Mouse (Mus musculus) 3134 (cell line): ENCODE measurements around the gene Nmnat1.
A peak's percentile ranks its signal among the peaks of the same experiment; 100 is the strongest.
"Not testable (repeated sequence)": the region's sequence is repeated elsewhere in the genome, so short reads cannot be mapped to it uniquely, and the experiment has no call there.

Source experiments
- DNase-seq: peaks from one replicate; pipeline ENCODE4 v3.0.0-alpha.2; 2011; ENCODE audit warnings: low spot score; ENCODE audit not compliant: insufficient read length; ENCODE audit errors: extremely low read depth

Gene Nmnat1

DNA sequence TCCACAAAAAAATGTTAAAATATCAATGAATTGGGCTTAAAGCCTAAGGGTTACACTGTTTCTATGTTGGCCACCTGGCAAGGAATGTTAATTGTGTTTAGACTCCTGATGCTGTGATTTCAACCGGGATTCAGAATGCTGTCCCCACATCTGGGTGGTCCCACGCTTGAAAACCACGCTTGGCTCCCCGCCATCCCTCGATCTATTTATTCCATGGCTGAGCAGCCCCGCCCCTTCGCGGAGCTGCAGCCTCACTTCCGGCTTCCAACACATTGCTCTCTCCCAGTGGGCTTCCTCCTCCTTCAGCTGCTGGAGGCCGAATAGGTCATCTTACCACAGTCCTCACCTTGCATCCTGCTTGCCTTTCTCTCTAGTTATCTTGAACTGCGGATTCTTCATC, 39.1 kb downstream of the Nmnat1 start:
- peak; percentile 53 for DNase-seq

DNA sequence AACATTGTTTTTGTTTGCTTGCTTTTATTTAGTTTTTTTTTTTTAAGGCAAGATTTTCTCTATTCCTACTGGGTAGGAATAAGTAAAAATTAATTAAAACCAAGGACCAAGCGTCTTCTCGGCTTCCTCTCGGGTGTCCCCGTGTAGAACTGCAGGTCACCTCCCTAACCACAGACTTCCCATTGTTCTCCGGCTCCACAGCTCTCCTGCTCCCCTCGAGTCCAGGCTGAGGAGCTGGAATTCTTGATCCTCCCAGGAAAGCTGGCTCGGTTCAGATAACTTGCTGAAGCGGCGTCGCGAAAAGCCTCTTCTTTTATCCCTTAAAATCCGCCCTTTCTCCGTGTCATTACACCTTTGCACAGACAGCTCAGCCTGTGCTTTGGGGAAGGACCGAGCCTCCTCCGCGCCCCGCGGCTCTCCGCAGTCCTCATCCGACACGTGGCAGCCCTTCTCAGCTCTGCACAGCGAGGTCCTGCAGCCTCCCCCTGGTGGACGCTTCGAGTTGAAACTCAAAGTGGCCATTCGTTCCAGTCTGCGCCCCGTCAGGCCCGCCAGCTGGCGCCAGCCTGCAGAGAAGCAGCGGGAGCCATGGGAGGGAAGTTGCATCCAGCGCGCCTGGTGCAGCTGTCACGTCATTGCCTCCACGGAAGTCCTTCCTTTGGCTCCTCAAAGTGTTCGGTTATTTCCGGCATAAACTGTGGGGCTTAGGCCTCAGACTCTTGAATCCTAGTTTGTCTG, 39.9 kb downstream of the Nmnat1 start:
- peak; percentile 92 for DNase-seq

DNA sequence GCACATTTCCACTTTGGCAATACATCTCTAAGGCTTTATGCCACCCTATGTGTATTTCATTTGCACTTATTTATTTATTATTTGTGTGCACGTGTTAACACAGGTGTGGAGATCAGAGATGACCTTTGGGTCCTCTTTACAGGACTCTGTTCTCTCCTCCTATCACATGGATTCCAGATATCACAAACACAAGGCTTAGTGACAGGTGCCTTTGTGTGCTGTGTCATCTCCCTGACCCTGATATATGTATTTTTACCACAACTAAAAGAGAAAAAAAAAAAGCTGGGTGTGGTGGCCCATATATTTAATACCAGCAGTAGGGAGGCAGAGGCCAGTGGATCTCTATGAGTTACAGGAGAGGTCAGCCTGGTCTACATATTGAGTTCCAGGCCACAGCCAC, 40.5 kb downstream of the Nmnat1 start:
- DNase-seq: no peak

DNA sequence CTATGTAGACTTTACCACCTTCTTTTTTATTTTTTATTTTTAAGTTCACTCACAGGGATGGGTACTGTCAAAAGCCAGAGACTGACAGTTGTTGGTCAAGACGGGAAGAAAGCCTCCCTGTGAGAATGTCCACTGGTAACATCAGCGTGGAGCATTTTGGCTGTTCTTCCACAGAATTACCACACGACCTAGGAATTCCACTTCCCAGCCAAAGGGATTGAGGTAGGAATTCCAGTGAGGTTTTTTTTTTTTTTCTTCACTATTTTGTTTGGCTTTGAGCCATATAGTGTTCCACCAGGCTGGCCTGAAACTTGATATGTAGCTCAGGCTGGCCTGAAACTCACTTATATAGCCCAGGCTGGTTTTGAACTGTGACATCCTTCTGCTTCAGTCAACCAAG, 42.6 kb downstream of the Nmnat1 start:
- peak; percentile 56 for DNase-seq

DNA sequence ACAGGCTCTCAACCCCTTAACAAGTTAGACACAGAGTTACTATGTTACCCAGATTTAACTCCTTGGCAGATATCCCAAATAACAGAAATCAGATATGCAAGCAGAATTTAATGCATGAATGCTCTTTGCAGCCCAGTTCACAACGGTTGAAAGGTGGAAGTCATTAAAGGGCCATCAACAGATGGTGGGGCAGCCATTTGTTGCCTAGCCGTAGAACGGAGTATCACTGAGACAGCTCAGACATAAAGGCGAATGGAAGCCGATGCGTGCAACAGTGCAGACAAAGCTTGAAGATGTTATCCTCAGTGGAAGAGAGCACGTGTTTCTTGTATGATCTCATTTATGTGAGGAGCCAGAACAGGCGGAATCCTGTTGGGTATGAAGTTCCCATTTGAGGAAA, 44.4 kb downstream of the Nmnat1 start:
- no peak for DNase-seq

DNA sequence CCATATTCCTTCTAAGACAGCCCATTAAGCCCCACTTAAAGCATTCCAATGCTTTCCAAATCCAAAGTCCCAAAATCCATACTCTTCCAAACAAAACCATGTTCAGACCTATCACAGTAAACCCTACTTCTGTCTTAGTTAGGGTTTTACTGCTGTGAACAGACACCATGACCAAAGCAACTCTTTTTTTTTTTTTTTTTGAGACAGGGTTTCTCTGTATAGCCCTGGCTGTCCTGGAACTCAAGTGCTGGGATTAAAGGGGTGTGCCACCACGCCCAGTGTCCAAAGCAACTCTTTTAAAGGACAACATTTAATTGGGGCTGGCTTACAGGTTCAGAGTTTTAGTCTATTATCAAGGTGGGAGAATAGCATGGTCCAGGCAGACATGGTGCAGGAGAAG, 53.1 kb downstream of the Nmnat1 start:
- DNase-seq: not testable (repeated sequence)

DNA sequence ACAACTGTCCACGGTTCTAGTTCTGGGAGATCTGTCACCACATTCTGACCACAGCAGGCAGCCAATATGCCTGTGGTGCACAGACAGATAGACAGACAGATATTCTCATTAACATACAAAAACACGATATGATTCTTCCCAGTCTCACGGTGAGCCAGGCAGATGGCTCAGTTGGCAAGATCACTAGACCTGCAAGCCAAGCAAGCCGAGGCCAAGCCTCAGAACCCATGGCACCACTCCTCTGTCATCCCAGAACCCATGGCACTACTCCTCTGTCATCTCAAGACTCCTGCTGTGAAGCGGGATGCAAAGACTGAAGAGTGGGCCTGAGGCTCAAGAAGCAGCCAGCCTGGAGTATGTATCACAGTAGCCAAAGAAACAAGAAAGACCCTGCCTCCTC, 55.4 kb downstream of the Nmnat1 start:
- DNase-seq: no peak

DNA sequence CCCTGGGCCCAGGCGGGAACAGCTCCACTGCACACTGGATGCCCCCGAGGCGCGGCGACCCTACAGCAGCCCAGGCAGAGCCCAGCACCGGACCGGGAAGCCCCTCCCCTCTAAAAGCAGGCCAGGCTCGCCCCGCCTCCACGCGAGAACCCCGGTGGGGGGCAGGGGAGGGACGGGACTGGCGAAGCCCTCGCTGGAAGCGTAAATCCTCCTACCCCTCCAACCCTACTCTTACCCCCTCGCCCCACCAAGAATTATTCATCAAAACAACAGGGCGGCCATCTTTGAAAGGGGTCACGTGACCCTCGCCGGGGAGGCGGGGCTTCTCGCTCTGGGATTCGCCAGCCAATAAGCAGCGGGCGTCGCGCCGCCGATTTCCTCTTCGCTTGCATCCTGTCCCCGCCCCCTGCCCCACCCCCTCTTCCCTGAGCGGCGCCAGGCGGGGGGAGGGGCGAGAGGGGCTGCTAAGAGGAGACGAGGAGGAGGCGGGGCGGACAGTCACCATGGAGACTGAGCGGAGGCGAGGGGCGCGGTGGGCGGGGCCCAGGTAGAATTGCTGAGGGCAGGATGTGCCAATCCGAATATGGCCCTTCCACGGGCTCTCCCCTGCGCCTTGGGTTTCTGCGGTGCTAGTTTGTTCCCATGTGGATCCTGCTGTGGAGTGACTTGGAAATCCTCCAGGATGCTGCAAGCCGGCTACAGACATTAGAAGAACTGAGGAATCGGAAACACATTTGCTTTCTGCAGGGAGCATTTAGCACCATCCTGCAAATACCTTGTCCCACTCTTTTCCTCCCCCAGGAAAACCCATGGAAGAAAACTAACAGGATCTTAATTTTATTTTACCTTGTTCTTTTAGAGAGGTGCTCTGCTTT, 58.4 kb downstream of the Nmnat1 start, which contains the start of gene Ube4b:
TSS of gene Ube4b (minus strand) at position 425 of the 875 bp plus-strand sequence.
- DNase-seq: peak; percentile 96

DNA sequence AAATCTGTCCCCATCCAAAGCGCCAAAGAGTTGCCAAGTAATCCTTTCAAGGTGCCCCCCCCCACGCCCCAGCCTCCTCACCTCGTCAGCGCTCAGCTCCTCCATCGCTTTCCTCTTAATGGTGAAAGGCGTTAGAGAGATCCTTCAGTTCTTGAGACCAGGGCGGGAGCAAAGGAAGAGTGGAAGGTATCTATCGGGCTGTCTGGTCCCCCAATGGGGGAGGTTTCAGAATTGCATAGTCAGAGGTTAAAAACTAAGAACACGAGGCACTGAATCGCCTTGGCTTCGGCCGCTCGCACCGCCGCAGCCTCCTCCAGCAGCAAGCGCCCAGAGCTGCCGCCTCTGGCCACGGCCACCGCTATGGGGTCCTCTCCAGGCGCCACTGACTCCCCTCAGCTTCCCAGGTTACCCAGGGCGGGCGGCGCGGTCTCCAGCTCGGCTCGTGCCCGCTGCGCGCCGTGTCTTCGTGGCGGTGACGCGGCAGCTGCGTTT, 59.2 kb downstream of the Nmnat1 start:
- no peak for DNase-seq

DNA sequence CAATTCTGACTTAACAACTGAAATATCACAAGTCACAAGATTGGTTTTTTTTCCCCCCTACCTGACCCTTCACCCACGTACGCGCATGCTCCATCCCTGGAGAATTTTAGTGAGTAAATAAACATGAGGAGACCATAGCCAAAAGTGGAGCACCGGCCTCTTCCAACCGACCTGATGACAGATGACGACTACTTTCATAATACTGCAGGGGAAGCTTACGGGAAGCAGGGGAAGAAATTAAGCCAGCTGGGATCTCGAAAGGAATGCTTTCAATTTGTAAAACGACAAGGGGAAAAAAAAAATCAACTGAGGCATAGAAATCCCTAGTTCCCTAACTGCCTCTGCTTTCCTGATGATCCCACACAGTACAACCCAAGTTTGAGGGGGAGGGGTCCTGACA, 60.2 kb downstream of the Nmnat1 start:
- no peak for DNase-seq

DNA sequence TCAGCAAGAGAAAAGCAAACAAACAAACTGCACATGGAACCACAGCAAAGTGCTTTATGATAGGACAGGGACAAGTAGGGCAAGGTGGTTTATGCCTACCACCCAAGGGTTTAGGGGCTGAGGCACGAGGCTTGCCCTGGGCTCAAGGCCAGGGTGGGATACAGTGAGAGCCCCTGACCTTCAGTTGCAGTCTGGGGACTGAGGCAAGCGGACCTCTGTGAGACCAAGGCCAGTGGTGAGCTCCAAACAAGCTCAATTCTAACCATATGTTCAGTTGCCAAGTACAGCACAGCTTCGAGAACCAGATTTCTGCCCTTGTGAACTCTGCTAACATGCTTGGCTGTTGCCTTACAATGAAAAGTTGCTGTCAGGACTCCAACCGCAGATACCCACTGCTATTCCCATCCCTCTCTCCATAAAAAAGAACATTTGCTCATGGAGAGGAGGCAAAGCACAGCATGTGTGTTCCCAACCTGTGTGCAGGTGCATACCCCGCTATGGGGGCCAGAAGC, 67.1 kb downstream of the Nmnat1 start:
- DNase-seq: no peak
